Mouse (Mus musculus): ENCODE data around the gene Eif5a. TPM values are rescaled to one million over a fixed set of nuclear protein-coding genes. Genes with fewer than 3 reads are reported as not detected.

Gene Eif5a
- total and polyA plus RNA-seq, 3 experiments, result 763 to 2,879 (median 1,285) TPM

DNA sequence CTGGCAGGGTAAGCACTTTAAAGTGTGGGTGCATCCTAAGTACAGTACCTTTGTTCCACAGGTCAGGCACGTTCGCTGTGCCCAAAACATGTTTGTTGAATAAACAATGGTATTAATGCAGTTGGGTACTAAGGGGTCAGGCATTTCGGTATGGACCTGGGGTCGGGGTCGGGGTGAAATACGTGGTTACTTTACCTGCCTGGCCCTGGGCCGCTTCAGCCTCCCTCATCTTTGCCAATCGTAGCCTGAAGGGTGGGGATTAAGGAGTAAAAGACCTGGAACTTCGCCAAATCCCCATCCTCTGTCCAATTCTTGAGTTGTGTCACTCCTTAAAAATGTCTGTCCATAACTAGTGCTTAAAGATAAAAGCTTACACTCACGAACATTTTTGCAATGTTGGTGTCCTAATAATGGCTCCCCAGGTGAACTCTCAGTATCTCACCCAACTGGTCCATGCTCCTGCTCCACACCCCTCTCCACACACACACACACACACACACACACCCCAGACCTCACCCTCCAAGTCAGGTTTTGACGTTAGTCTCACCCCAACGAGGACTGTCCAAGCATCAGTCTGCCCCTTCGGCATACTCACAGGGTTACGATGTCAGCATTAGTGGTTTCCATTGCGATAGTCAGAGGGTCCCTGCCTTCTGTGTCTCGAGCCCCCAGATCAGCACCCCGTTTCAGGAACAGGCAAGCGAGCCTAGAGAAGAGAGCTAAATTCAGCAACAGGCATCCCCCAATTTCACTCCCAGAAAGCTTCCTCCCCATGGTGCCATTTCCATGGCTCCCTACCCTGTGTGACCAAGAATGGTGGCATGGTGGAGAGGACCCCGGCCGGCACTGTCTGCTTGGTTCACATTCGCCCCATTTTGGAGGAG, 39.7 kb downstream of the Eif5a start:
- peaks cover 66% of the 10 kb centered on the region for H3K36me3 ChIP-seq (replicated peaks)
- ATAC-seq (ENCODE audit: extremely low read depth, insufficient number of reproducible peaks, low FRiP score, poor library complexity, severe bottlenecking) (no peak), DNase-seq (ENCODE audit: low spot score) (no peak)
- H3K4me3 ChIP-seq (ENCODE audit: low read depth, low read length), result peak overlapping the region; percentile 72; the same call in 1 of the 2 replicates
- H3K9me3 ChIP-seq (replicated peaks), result no peaks in the 10 kb centered on the region
- peaks cover 7% of the 10 kb centered on the region; the same call in 1 of the 2 replicates for H3K27me3 ChIP-seq (ENCODE audit: insufficient read depth, low read length)
- TF ChIP-seq GATA1 (IDR thresholded peaks at IDR 0.05; ENCODE audit: borderline replicate concordance, low read length) (no peak), CTCF (IDR thresholded peaks at IDR 0.05; ENCODE audit: low read depth, low read length) (no peak), POLR2AphosphoS5 (IDR thresholded peaks at IDR 0.05; ENCODE audit: insufficient replicate concordance, low read depth, low read length) (no peak), GATA2 (IDR thresholded peaks at IDR 0.05; ENCODE audit: borderline replicate concordance, low read depth, low read length) (no peak), TAL1 (conservative IDR thresholded peaks at IDR 0.05; ENCODE audit: low read depth, low read length) (no peak)
- H3K4me1 ChIP-seq (ENCODE audit: insufficient read depth, low read depth, low read length), result peaks cover 75% of the 10 kb centered on the region

DNA sequence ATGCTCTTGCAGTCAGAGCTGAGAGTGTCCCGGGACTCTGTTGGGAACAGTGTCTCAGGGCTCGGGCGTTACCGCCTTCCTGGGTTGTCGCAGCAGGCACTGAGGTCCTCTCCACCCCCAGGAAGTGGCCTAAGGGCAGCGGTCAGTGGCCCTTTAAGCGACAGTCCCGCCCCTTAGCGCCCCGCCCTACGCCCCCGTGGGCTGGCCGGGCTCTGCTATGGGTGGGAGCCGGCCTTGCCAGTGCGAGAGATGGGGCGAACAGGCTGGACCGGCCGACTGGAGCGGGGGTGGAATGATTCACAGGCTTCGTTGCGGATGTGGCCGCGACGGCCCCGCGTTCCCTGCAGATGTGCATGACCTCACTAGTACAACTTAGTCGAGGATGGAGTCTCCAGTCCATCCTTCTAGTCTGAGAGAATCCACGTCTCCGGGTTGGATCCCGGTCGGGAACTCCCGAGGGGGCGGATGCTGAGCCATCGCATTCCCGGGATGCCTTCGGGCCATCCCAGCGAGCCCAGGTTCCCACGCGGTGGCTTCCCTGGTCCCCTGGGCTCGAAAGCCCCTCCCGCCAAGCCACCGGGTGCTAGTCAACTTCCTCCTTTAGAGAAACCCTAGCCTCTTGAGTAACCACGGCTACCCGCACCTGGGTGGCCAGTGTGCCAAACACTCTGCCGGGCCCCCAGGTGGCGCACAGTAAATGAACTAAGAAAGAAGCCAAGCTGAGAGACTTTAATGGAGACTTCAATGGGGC, 40.7 kb downstream of the Eif5a start, which contains the start of gene Kctd11:
TSS of gene Kctd11 (minus strand) at position 554 of the 751 bp plus-strand sequence.
- peaks cover 56% of the 10 kb centered on the region for H3K36me3 ChIP-seq (replicated peaks)
- peak within 1 kb of the TSS; percentile 72 for H3K4me3 ChIP-seq (ENCODE audit: low read depth, low read length)
- ATAC-seq (ENCODE audit: extremely low read depth, insufficient number of reproducible peaks, low FRiP score, poor library complexity, severe bottlenecking), result 0 out of 2 replicates have a peak, but pooled peaks have one; percentile 31
- no peak for TF ChIP-seq CTCF (IDR thresholded peaks at IDR 0.05; ENCODE audit: low read depth, low read length)
- no peak for TF ChIP-seq TAL1 (conservative IDR thresholded peaks at IDR 0.05; ENCODE audit: low read depth, low read length)
- TF ChIP-seq GATA1 (IDR thresholded peaks at IDR 0.05; ENCODE audit: borderline replicate concordance, low read length), result no peak
- TF ChIP-seq GATA2 (IDR thresholded peaks at IDR 0.05; ENCODE audit: borderline replicate concordance, low read depth, low read length), result no peak
- no peak for TF ChIP-seq POLR2AphosphoS5 (IDR thresholded peaks at IDR 0.05; ENCODE audit: insufficient replicate concordance, low read depth, low read length)
- peaks cover 7% of the 10 kb centered on the region; the same call in 1 of the 2 replicates for H3K27me3 ChIP-seq (ENCODE audit: insufficient read depth, low read length)
- peak; percentile 83 for DNase-seq (ENCODE audit: low spot score)
- H3K9me3 ChIP-seq (replicated peaks), result no peaks in the 10 kb centered on the region
- peaks cover 76% of the 10 kb centered on the region for H3K4me1 ChIP-seq (ENCODE audit: insufficient read depth, low read depth, low read length)

GRCm38 (mm10) chr11:69880506-69880852, 41.3 kb downstream of the Eif5a start:
- Histone ChIP-seq H3K4me1 (ENCODE audit: insufficient read depth, low read depth, low read length) (peaks cover 71% of the 10 kb centered on the region), H3K4me3 (ENCODE audit: low read depth, low read length) (peak overlapping the region; percentile 72), H3K27me3 (ENCODE audit: insufficient read depth, low read length) (peaks cover 7% of the 10 kb centered on the region; the same call in 1 of the 2 replicates), H3K9me3 (replicated peaks) (no peaks in the 10 kb centered on the region), H3K36me3 (replicated peaks) (peaks cover 51% of the 10 kb centered on the region)
- TF ChIP-seq GATA2 (IDR thresholded peaks at IDR 0.05; ENCODE audit: borderline replicate concordance, low read depth, low read length) (no peak), CTCF (IDR thresholded peaks at IDR 0.05; ENCODE audit: low read depth, low read length) (peak; percentile 79)
- DNase-seq (ENCODE audit: low spot score), result peak; percentile 41
- ATAC-seq (ENCODE audit: extremely low read depth, insufficient number of reproducible peaks, low FRiP score, poor library complexity, severe bottlenecking), result peak; percentile 31; the same call in 1 of the 2 replicates

- H3K9me3 ChIP-seq (replicated peaks), result no peaks in the 10 kb centered on the region
- no peak for TF ChIP-seq POLR2AphosphoS5 (IDR thresholded peaks at IDR 0.05; ENCODE audit: insufficient replicate concordance, low read depth, low read length)
- no peak for TF ChIP-seq TAL1 (conservative IDR thresholded peaks at IDR 0.05; ENCODE audit: low read depth, low read length)
- TF ChIP-seq GATA1 (IDR thresholded peaks at IDR 0.05; ENCODE audit: borderline replicate concordance, low read length), result no peak
- no peak for TF ChIP-seq GATA2 (IDR thresholded peaks at IDR 0.05; ENCODE audit: borderline replicate concordance, low read depth, low read length)
- no peak for TF ChIP-seq CTCF (IDR thresholded peaks at IDR 0.05; ENCODE audit: low read depth, low read length)
- DNase-seq (ENCODE audit: low spot score) (no peak), ATAC-seq (ENCODE audit: extremely low read depth, insufficient number of reproducible peaks, low FRiP score, poor library complexity, severe bottlenecking) (no peak)
- no peak overlapping the region for H3K4me3 ChIP-seq (ENCODE audit: low read depth, low read length)
- peaks cover 43% of the 10 kb centered on the region for H3K36me3 ChIP-seq (replicated peaks)
- peaks cover 8% of the 10 kb centered on the region for H3K27me3 ChIP-seq (ENCODE audit: insufficient read depth, low read length)
- H3K4me1 ChIP-seq (ENCODE audit: insufficient read depth, low read depth, low read length), result peaks cover 63% of the 10 kb centered on the region
These were observed 42.0 kb downstream of the Eif5a start for GRCm38 (mm10) chr11:69879711-69880110.

DNA sequence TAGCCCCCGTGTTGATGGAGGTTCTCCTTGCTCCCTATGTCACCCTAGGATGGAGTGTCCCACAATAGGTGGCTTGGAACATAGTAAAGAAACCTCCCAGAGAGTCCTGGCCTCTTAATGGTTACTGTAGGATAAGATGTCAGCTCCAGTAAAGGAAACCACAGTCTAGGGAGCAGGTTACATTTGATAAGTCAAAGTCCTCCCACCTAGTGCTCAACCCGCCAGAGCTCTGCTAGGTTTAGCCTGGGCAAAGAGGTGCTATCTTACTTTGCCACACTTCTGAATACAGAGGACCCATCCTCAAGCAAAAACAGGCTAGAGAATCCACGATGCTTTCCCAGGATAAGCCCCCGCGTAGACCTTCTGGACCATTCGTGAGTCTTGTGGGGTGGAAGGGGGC, 42.8 kb downstream of the Eif5a start:
- DNase-seq (ENCODE audit: low spot score) (no peak), ATAC-seq (ENCODE audit: extremely low read depth, insufficient number of reproducible peaks, low FRiP score, poor library complexity, severe bottlenecking) (no peak)
- Histone ChIP-seq H3K9me3 (replicated peaks) (no peaks in the 10 kb centered on the region), H3K4me1 (ENCODE audit: insufficient read depth, low read depth, low read length) (peaks cover 57% of the 10 kb centered on the region), H3K36me3 (replicated peaks) (peaks cover 35% of the 10 kb centered on the region), H3K27me3 (ENCODE audit: insufficient read depth, low read length) (peaks cover 15% of the 10 kb centered on the region), H3K4me3 (ENCODE audit: low read depth, low read length) (no peak overlapping the region)
- TF ChIP-seq POLR2AphosphoS5 (IDR thresholded peaks at IDR 0.05; ENCODE audit: insufficient replicate concordance, low read depth, low read length), result no peak
- no peak for TF ChIP-seq GATA1 (IDR thresholded peaks at IDR 0.05; ENCODE audit: borderline replicate concordance, low read length)
- no peak for TF ChIP-seq GATA2 (IDR thresholded peaks at IDR 0.05; ENCODE audit: borderline replicate concordance, low read depth, low read length)
- TF ChIP-seq CTCF (IDR thresholded peaks at IDR 0.05; ENCODE audit: low read depth, low read length), result no peak
- TF ChIP-seq TAL1 (conservative IDR thresholded peaks at IDR 0.05; ENCODE audit: low read depth, low read length), result no peak

DNA sequence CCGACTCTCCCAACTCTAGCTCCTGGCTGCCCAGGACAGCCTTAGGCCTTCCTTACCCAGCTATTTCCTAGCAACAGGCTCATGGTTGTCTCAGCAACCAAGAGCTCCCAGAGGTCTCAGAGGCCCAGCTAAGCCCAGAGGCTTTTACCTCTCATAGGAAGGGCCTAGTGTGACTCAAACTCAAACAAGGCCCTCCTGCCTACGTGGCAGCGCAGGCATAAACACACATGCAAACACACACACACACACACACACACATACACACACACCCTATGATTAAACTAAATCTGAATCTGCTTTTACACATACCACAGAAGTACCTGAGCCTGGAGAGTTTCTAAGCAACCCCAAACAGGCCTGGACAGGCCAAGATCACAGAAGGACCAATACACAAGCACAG, 43.4 kb downstream of the Eif5a start:
- H3K4me1 ChIP-seq (ENCODE audit: insufficient read depth, low read depth, low read length), result peaks cover 55% of the 10 kb centered on the region
- H3K36me3 ChIP-seq (replicated peaks), result peaks cover 30% of the 10 kb centered on the region
- DNase-seq (ENCODE audit: low spot score) (no peak), ATAC-seq (ENCODE audit: extremely low read depth, insufficient number of reproducible peaks, low FRiP score, poor library complexity, severe bottlenecking) (no peak)
- no peak for TF ChIP-seq TAL1 (conservative IDR thresholded peaks at IDR 0.05; ENCODE audit: low read depth, low read length)
- no peak for TF ChIP-seq POLR2AphosphoS5 (IDR thresholded peaks at IDR 0.05; ENCODE audit: insufficient replicate concordance, low read depth, low read length)
- TF ChIP-seq GATA2 (IDR thresholded peaks at IDR 0.05; ENCODE audit: borderline replicate concordance, low read depth, low read length), result no peak
- TF ChIP-seq CTCF (IDR thresholded peaks at IDR 0.05; ENCODE audit: low read depth, low read length), result no peak
- no peak for TF ChIP-seq GATA1 (IDR thresholded peaks at IDR 0.05; ENCODE audit: borderline replicate concordance, low read length)
- H3K4me3 ChIP-seq (ENCODE audit: low read depth, low read length), result no peak overlapping the region
- peaks cover 15% of the 10 kb centered on the region for H3K27me3 ChIP-seq (ENCODE audit: insufficient read depth, low read length)
- H3K9me3 ChIP-seq (replicated peaks), result no peaks in the 10 kb centered on the region
